Mouse (Mus musculus) bone marrow macrophage, adult 2 months (primary cell): ENCODE data around the gene Pdzd2. TPM values are rescaled to one million over a fixed set of nuclear protein-coding genes. Genes with fewer than 3 reads are reported as not detected.

Experiments used
- H3K27ac ChIP-seq: 2 replicates; pipeline ENCODE4 v1.5.1; 2012; ENCODE audit warnings: low read depth, low read length; ENCODE audit not compliant: insufficient read depth
- H3K4me1 ChIP-seq: 2 replicates; pipeline ENCODE4 v1.6.1; 2012; ENCODE audit warnings: low read length; ENCODE audit not compliant: control insufficient read depth, insufficient read depth
- H3K4me3 ChIP-seq: 2 replicates; pipeline ENCODE4 v1.5.1; 2012; ENCODE audit warnings: mild to moderate bottlenecking, low read length, moderate library complexity; ENCODE audit not compliant: insufficient read depth
- CTCF ChIP-seq: IDR thresholded peaks from 2 replicates; pipeline ENCODE4 v1.5.1; 2012; ENCODE audit warnings: low read depth, mild to moderate bottlenecking, low read length, moderate library complexity
- POLR2A ChIP-seq: IDR thresholded peaks from 2 replicates; pipeline ENCODE4 v1.6.1; 2012; ENCODE audit warnings: mild to moderate bottlenecking, low read depth, low read length, borderline replicate concordance
- polyA plus RNA-seq: library from polyadenylated mRNA; stranded (reverse); fragments of >200 nt; gene quantifications from 2 replicates; pipeline ENCODE4 v1.2.4, GENCODE M21; 2012; ENCODE audit not compliant: missing spikeins, insufficient read depth, insufficient read length

Pdzd2 gene
- polyA plus RNA-seq, 1 experiment = not detected

- TF ChIP-seq POLR2A = no peak
- no peak for TF ChIP-seq CTCF
- Histone ChIP-seq H3K4me1 (no peaks in the 10 kb centered on the region), H3K27ac (no peak overlapping the region), H3K4me3 (no peak overlapping the region)
Observed at GRCm38 (mm10) chr15:12629164-12629563, 110.6 kb downstream of the Pdzd2 start.

GRCm38 (mm10) chr15:12628451-12628850 is 111.3 kb downstream of the Pdzd2 start:
- no peak for TF ChIP-seq POLR2A
- no peak for TF ChIP-seq CTCF
- Histone ChIP-seq H3K4me3 (no peak overlapping the region), H3K27ac (no peak overlapping the region), H3K4me1 (no peaks in the 10 kb centered on the region)

- TF ChIP-seq POLR2A (no peak), CTCF (no peak)
- Histone ChIP-seq H3K4me1 (no peaks in the 10 kb centered on the region), H3K4me3 (no peak overlapping the region), H3K27ac (no peak overlapping the region)
Observed at GRCm38 (mm10) chr15:12626930-12627329, 112.8 kb downstream of the Pdzd2 start.

DNA sequence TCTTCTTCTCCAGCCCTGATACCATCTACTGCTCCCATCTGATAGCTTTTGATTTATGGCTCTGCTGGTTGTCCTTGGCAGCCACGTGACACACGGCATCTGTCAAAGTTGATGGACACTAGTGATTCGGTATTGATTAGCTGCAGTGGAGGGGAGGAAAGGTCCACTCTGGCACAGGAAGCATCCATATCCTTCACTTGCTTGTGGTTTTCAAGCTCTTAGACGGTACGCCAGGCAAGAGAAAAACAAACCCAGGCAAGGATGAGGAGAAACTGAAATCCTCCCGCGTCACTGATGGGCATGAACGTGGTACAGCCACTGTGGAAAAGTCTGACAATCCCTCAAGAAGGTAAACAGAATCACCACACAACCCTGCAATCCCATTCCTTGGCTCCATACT is 113.6 kb downstream of the Pdzd2 start:
- Histone ChIP-seq H3K27ac (no peak overlapping the region), H3K4me3 (no peak overlapping the region), H3K4me1 (no peaks in the 10 kb centered on the region)
- TF ChIP-seq POLR2A = no peak
- no peak for TF ChIP-seq CTCF

DNA sequence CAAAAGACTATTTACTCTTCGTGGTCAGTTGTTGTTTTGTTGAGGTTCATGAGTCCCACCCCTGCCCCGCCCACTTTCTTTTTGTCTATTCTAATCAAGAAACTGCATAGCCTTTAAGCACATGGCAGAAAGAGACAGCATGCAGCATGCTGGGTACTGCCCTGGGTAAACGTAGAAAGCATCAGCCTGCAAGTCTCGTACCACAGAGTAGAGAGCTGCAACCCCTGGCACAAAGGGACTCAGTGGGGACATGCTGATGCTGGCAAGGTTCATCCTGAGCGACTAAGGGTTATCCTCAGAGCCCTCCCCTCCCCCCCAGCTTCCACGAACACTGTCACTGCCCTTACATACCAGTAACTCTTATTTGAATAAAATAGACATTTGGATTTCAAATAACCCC is 114.2 kb downstream of the Pdzd2 start:
- Histone ChIP-seq H3K27ac (no peak overlapping the region), H3K4me3 (no peak overlapping the region), H3K4me1 (no peaks in the 10 kb centered on the region)
- no peak for TF ChIP-seq POLR2A

- H3K4me3 ChIP-seq = no peak overlapping the region
- H3K27ac ChIP-seq = no peak overlapping the region
- H3K4me1 ChIP-seq = no peaks in the 10 kb centered on the region
- no peak for TF ChIP-seq POLR2A
- TF ChIP-seq CTCF = no peak
Observed at GRCm38 (mm10) chr15:12623521-12623920, 116.2 kb downstream of the Pdzd2 start.

- Histone ChIP-seq H3K4me1 (no peaks in the 10 kb centered on the region), H3K4me3 (no peak overlapping the region), H3K27ac (no peak overlapping the region)
- TF ChIP-seq CTCF (no peak), POLR2A (no peak)
Observed at GRCm38 (mm10) chr15:12622701-12623100, 117.0 kb downstream of the Pdzd2 start.

DNA sequence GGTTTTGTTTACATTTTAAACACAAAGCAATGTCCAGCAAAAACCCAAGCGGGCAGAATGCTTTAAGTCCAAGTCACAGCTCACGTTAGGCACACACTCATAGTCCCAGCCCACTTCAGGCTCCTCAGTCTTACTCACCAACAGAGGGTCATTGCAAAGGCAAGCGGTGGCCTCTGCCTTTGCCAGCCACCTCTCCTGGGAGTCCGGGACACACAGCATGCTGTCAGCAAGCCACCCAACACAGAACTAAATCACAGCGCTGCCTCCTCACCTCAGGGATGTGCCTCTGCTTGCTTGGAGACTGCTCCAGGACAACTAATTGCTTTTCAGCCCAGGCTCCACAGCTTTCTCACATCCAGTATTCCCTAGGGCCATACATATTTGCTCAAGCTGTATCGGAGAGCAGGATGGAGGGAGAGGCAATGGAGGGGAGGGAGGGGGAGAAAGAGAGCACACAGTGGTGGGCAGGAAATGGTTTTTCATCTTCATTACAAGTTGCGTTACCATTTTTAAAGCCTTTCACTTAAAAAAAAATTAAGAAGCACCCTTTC is 117.6 kb downstream of the Pdzd2 start:
- TF ChIP-seq CTCF (no peak), POLR2A (no peak)
- H3K27ac ChIP-seq = no peak overlapping the region
- H3K4me3 ChIP-seq = no peak overlapping the region
- no peaks in the 10 kb centered on the region for H3K4me1 ChIP-seq

DNA sequence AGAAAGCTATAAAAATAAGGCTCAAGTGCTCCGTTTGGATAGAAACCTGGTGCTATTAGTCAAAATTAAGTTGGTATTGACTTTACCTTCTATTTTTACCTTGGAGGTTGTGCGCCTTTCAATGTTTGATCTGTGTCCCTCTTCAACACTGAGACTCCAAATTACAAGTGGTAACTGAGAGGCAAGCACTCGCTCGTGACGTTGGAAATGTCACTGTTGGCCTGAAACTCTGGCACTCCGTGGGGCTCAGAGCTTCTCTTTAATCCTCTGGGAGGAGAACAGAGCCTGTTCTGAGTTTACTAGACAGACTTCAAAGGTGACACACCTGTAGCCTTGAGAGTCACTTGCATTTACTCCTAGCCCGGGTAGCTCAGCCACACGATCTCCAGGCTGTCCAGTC is 120.5 kb downstream of the Pdzd2 start:
- no peak overlapping the region for H3K27ac ChIP-seq
- H3K4me3 ChIP-seq = no peak overlapping the region
- TF ChIP-seq POLR2A = no peak
- TF ChIP-seq CTCF = no peak
- no peaks in the 10 kb centered on the region for H3K4me1 ChIP-seq

DNA sequence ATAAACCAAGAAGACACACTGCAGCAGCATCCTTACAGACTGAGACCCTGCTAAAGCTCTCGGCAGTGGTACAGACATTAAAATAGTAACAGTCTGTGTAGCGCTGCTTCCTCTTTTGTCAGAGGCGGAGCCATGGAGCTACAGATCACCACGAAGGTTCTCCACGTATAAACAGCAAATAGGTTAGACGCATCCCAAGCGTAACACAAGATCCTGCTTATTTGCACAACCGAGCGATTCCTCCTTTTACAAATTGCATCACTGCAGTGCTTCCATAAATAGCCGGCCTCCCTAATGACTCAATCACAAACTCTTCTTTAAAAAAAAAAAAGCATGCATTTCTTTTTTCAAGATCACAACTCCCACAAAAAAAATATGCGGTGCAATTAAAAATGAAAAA is 122.1 kb downstream of the Pdzd2 start:
- no peaks in the 10 kb centered on the region for H3K4me1 ChIP-seq
- TF ChIP-seq POLR2A = no peak
- no peak for TF ChIP-seq CTCF
- no peak overlapping the region for H3K4me3 ChIP-seq
- H3K27ac ChIP-seq = no peak overlapping the region

- TF ChIP-seq CTCF (no peak), POLR2A (no peak)
- no peak overlapping the region for H3K27ac ChIP-seq
- H3K4me1 ChIP-seq = no peaks in the 10 kb centered on the region
- no peak overlapping the region for H3K4me3 ChIP-seq
Observed at GRCm38 (mm10) chr15:12617220-12617619, 122.5 kb downstream of the Pdzd2 start.
